In genomic region chr10:17827391-17827790, GRCm38 (mm10) we compare ENCODE assay signal across 8 mouse cellular contexts. TPM values are rescaled to one million over a fixed set of nuclear protein-coding genes. Genes with fewer than 3 reads are reported as not detected.
A peak's percentile ranks its signal among the peaks of the same experiment; 100 is the strongest.
DNase-seq lines count a peak whose midpoint lies in the region; ATAC-seq lines count a peak whose summit lies in the region.

No protein-coding gene starts in this region.

- H3K9ac ChIP-seq in heart, embryonic 15.5 days, result no peak overlapping the region
- H3K9ac ChIP-seq in forebrain, embryonic 15.5 days (replicated peaks), result no peak overlapping the region
- H3K9ac ChIP-seq in neural tube, embryonic 13.5 days, result peak overlapping the region; percentile 13; the same call in 1 of the 2 replicates

- peak overlapping the region; percentile 25; the same call in 1 of the 2 replicates for H3K4me2 ChIP-seq in heart, embryonic 15.5 days
- H3K4me2 ChIP-seq in forebrain, embryonic 15.5 days (replicated peaks), result peak overlapping the region; percentile 26
- peak overlapping the region; percentile 47 for H3K4me2 ChIP-seq in neural tube, embryonic 13.5 days

- H3K36me3 ChIP-seq in heart, embryonic 15.5 days, result peaks cover 28% of the 10 kb centered on the region; the same call in 1 of the 2 replicates
- H3K36me3 ChIP-seq in forebrain, embryonic 15.5 days, result no peaks in the 10 kb centered on the region
- no peaks in the 10 kb centered on the region for H3K36me3 ChIP-seq in neural tube, embryonic 13.5 days

- no peaks in the 10 kb centered on the region for H3K9me3 ChIP-seq in heart, embryonic 15.5 days (replicated peaks)
- no peaks in the 10 kb centered on the region for H3K9me3 ChIP-seq in forebrain, embryonic 15.5 days
- no peaks in the 10 kb centered on the region for H3K9me3 ChIP-seq in neural tube, embryonic 13.5 days

- no peak overlapping the region for H3K27ac ChIP-seq in heart, embryonic 15.5 days
- no peak overlapping the region for H3K27ac ChIP-seq in forebrain, embryonic 15.5 days (replicated peaks)
- peak overlapping the region; percentile 15 for H3K27ac ChIP-seq in neural tube, embryonic 13.5 days (replicated peaks)

- DNase-seq in heart, postnatal 4 days, result no peak
- peak; percentile 8 to 26 for DNase-seq in kidney, postnatal 4 days
- no peak for DNase-seq in right cerebral cortex, adult 2 months (ENCODE audit: low spot score in 2 of 2)
- no peak for DNase-seq in lung, adult 18-20 months
- no peak for DNase-seq in urinary bladder, postnatal 25 days (ENCODE audit: low spot score)

- H3K27me3 ChIP-seq in heart, embryonic 15.5 days, result no peaks in the 10 kb centered on the region
- no peaks in the 10 kb centered on the region for H3K27me3 ChIP-seq in forebrain, embryonic 15.5 days
- no peaks in the 10 kb centered on the region for H3K27me3 ChIP-seq in neural tube, embryonic 13.5 days

- no peak overlapping the region for H3K4me3 ChIP-seq in heart, embryonic 15.5 days
- H3K4me3 ChIP-seq in forebrain, embryonic 15.5 days, result no peak overlapping the region
- peak overlapping the region; percentile 16 for H3K4me3 ChIP-seq in neural tube, embryonic 13.5 days

- no peak for ATAC-seq in heart, embryonic 15.5 days (replicated peaks; ENCODE audit: insufficient number of reproducible peaks, insufficient read depth, low FRiP score, low read depth)
- peak; percentile 55; the same call in 1 of the 2 replicates for ATAC-seq in forebrain, embryonic 15.5 days (replicated peaks)
- peak; percentile 53; the same call in 1 of the 2 replicates for ATAC-seq in neural tube, embryonic 13.5 days (ENCODE audit: low read depth)

- H3K4me1 ChIP-seq in heart, embryonic 15.5 days (replicated peaks), result no peaks in the 10 kb centered on the region
- peaks cover 6% of the 10 kb centered on the region; the same call in 1 of the 2 replicates for H3K4me1 ChIP-seq in forebrain, embryonic 15.5 days
- H3K4me1 ChIP-seq in neural tube, embryonic 13.5 days (replicated peaks), result peaks cover 24% of the 10 kb centered on the region

- 19% methylated on average over 12 of the region's 12 CpGs for WGBS in heart, embryonic 15.5 days
- 3% methylated on average over 12 of the region's 12 CpGs for WGBS in forebrain, embryonic 15.5 days
- 1% methylated on average over 12 of the region's 12 CpGs for WGBS in neural tube, embryonic 13.5 days

RNA-seq across cellular contexts. Expression of gene Txlnb, which starts 31.4 kb away (rescaled TPM):
- 32.2 and 36.6 TPM in 2 replicates for polyA plus RNA-seq in heart, embryonic 15.5 days (2015; fragmentation: Nextera tagmentation; extraction: Ambion mirVana)
- total RNA-seq in heart, postnatal 4 days (2021), result 10 to 100 TPM; 86.9 to 89.7 TPM
- polyA plus RNA-seq in forebrain, embryonic 15.5 days (2015; fragmentation: Nextera tagmentation; extraction: Ambion mirVana), result 0.28 and 0.42 TPM in 2 replicates
- 2.1 and 2.2 TPM in 2 replicates for polyA plus RNA-seq in neural tube, embryonic 13.5 days (2015; fragmentation: Nextera tagmentation; extraction: Ambion mirVana)

Comparison
In these comparisons a context has a peak if more than half of its experiments do, and no peak if none do; other contexts are left out.
1. DNase-seq: peak in kidney, postnatal 4 days (2 of 2); none in heart, postnatal 4 days (single experiment), right cerebral cortex, adult 2 months (0 of 2), lung, adult 18-20 months (0 of 2) and urinary bladder, postnatal 25 days (single experiment).
2. RNA of gene Txlnb, which starts 31.4 kb away (polyA plus RNA-seq): 32.2 to 36.6 TPM in heart, embryonic 15.5 days; 2.1 to 2.2 TPM in neural tube, embryonic 13.5 days and 0.28 to 0.42 TPM in forebrain, embryonic 15.5 days; every median in the first group is over 10 times any median in the second.
3. Peak in every context shown above with its lines, with median percentiles within 50 percentile points of each other: H3K4me2 ChIP-seq.